Mouse (Mus musculus) cortical plate, adult 2 months (tissue): ENCODE measurements around the gene Wdr63. TPM values are rescaled to one million over a fixed set of nuclear protein-coding genes. Genes with fewer than 3 reads are reported as not detected.

Source experiments
- H3K27ac ChIP-seq: fragments of 200-500 bp; 2 replicates; pipeline ENCODE4 v1.5.1; 2012; ENCODE audit warnings: low read length, control low read depth, inconsistent platforms; ENCODE audit not compliant: insufficient read depth
- H3K4me1 ChIP-seq: fragments of 200-500 bp; 2 replicates; pipeline ENCODE4 v1.6.1; 2011; ENCODE audit warnings: low read length; ENCODE audit not compliant: control insufficient read depth, insufficient read depth
- H3K4me3 ChIP-seq: fragments of 200-500 bp; 2 replicates; pipeline ENCODE4 v1.5.1; 2011; ENCODE audit warnings: mild to moderate bottlenecking, low read length, control low read depth; ENCODE audit not compliant: insufficient read depth
- CTCF ChIP-seq: fragments of 200-500 bp; IDR thresholded peaks from 2 replicates; pipeline ENCODE4 v1.5.1; 2011; ENCODE audit warnings: mild to moderate bottlenecking, control low read depth, low read length; ENCODE audit not compliant: insufficient read depth; ENCODE audit errors: extremely low read depth
- POLR2A ChIP-seq: fragments of 200-500 bp; IDR thresholded peaks from 2 replicates; pipeline ENCODE4 v1.6.1; 2011; ENCODE audit warnings: mild to moderate bottlenecking, low read length, control low read depth; ENCODE audit not compliant: insufficient read depth; ENCODE audit errors: extremely low read depth
- polyA plus RNA-seq: library from polyadenylated mRNA; depleted of rRNA; stranded (reverse); fragments of >200 nt; gene quantifications from 2 replicates; pipeline ENCODE4 v1.2.3, GENCODE M21; 2012

The Wdr63 gene
- polyA plus RNA-seq, 1 experiment = 0.31 TPM

DNA sequence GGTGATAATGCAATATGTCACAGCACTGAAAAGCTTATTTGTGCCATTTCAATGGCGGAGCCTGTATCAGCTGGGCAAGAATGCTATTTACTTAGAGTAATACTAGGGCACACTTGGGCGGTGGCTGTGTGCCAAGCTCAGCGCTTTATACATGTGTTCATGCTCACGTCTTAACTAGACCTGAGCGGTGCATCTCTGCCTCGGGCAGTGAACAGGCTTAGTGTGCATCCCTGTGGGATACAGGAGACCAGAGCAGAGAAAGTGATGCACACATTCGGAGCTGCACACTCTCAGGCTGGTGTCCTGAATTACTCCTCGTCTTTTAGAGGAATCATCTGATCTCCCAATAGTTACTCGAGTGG, 15.5 kb upstream of the Wdr63 start:
- Histone ChIP-seq H3K27ac (no peak overlapping the region), H3K4me1 (no peaks in the 10 kb centered on the region), H3K4me3 (no peak overlapping the region)
- TF ChIP-seq POLR2A = no peak
- no peak for TF ChIP-seq CTCF

DNA sequence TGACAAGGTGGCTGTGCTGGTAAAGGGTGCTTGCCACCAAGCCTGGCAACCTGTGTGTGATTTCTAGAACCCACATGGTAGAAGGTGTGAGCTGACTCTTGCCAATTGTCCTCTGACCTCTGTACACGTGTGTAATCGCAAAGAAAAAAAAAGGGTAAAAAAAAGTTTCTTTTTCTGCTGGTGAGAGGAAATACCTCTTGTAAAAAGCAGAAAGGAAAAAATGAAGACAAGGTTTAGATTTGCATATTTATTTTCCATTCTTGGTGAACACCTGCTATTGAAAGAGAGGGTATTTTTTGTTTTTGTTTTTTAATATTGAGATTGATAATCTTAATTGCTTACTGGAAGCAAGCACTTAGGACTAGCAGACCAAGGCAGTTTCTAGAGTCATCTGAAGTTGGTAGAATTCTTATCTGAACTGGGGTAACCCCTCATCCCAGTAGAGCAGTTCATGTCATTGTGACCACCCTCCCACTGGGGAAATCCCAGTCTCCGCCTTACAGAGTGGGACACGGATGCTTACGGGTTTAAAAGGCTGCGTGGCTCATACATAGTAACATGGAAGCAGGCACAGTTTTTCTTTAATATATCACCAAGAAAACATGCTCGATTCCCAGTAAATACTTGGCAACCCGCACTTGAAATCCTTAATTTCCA, 15.0 kb upstream of the Wdr63 start:
- H3K4me1 ChIP-seq = no peaks in the 10 kb centered on the region
- no peak overlapping the region for H3K4me3 ChIP-seq
- H3K27ac ChIP-seq = no peak overlapping the region
- TF ChIP-seq CTCF (no peak), POLR2A (no peak)

DNA sequence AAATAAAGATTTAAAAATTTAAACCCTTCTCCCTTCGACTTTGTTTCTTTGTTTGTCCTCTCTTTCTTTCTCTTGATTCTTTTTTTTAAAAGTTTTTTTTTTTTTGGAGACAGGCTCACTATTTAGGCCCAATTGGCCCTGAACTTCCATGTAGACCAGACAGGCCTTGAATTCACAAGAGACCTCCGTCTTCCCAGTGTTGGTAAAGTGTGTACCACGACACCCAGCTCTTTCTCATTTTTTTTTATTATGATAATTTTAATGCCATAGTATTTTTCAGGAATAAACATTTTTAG, 14.1 kb upstream of the Wdr63 start:
- no peak for TF ChIP-seq CTCF
- TF ChIP-seq POLR2A = no peak
- Histone ChIP-seq H3K4me1 (no peaks in the 10 kb centered on the region), H3K4me3 (no peak overlapping the region), H3K27ac (no peak overlapping the region)

DNA sequence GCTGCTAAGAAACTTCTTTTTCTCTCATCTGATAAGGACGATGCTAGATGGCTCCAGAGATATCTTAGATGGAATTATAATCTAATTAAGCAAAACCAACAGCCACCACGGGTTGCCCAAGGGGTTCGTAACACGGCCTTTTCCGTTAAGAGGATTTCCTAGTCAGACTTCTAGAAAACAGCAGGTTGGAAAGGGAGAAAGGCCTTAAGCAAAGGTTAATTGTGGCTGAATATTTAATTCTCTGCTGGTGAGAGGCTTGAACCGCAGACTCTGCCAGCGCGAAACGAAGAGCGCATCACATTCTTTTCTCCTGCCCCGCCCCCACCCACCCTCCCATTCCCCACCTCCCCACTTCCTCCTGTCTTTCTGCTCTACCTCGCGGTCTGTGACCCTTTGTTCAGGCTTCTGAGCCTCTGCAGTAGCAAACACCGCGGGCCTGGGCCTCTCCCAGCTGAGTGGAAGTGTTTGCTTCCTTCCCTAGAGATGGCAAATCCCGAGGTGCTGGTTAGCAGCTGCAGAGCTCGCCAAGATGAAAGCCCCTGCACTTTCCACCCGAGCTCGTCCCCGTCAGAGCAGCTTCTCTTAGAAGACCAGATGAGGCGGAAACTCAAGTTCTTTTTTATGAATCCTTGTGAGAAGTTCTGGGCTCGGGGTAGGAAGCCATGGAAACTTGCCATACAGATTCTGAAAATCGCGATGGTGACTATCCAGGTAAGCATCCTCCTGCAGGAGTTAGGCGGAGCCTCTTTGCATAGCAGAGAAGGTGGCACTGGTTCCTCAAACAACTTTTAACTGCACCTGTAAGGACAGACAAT, 13.6 kb upstream of the Wdr63 start:
- H3K4me3 ChIP-seq = no peak overlapping the region
- no peak overlapping the region for H3K27ac ChIP-seq
- TF ChIP-seq CTCF (no peak), POLR2A (no peak)
- H3K4me1 ChIP-seq = no peaks in the 10 kb centered on the region

DNA sequence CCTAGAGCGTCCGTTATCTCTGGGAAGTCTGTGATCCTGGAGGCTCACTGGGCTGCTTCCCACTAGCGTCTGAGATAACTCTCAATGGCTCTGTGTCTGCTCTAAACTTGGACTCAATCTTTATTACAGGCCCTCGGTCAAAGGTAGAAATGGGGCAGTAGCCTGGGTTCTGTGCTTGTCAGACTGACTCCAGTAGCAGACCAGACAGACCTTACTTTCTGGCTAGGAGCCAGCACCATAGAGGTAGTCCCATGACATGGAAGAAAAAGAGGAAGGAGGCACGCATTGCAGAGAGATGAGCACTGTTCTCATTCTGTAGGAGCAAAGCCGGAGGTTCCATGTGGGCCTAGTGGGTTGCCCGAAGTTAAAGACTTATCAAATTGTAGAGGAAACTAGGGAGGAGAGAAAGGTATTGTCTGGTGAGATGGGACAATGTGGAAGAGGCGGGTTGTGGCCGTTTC, 10.1 kb upstream of the Wdr63 start:
- TF ChIP-seq POLR2A = no peak
- TF ChIP-seq CTCF = no peak
- no peaks in the 10 kb centered on the region for H3K4me1 ChIP-seq
- H3K4me3 ChIP-seq = no peak overlapping the region
- H3K27ac ChIP-seq = no peak overlapping the region

DNA sequence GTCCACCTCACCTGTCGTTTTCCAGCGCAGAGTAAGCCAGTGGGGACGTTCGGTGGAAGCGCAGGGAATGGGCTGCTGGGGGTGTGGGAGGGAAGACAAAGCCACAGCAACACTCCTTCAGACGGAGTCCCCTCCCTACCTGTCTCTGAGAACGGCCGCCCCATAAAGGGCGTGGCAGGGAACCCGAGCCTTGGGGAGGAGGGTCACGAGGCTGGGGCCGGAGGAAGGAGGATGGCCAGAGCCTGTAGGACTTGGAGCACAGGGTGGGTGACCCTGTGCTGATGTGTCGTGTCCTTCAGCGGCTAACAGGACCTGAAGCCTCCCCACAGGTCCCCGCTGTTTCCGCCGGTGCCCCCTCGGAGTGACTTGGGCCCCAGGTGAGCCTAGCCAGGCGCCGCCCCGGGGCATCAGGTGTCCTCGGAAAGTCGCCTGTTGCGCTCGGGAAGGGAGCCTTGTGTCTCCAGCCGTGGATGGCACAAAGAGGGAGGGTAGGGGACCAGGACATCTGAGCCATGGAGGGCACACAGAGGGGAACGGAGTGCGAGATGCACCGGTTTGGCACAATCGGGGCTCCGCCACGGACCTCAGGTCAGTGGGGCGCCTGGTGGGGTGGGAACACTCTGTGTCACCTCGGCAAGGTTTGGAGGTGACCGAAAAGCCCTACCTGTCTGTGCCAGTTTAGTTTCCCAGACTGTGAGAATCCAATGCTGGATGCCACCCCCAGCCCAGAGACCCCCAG, 9.5 kb upstream of the Wdr63 start, which contains the start of gene Mcoln3:
Gene Mcoln3, plus strand, starts transcription at position 193 of the 739 bp plus-strand sequence.
- no peak within 1 kb of the TSS for H3K4me3 ChIP-seq
- no peaks in the 10 kb centered on the region for H3K4me1 ChIP-seq
- H3K27ac ChIP-seq = no peak within 1 kb of the TSS
- no peak for TF ChIP-seq CTCF
- no peak for TF ChIP-seq POLR2A

DNA sequence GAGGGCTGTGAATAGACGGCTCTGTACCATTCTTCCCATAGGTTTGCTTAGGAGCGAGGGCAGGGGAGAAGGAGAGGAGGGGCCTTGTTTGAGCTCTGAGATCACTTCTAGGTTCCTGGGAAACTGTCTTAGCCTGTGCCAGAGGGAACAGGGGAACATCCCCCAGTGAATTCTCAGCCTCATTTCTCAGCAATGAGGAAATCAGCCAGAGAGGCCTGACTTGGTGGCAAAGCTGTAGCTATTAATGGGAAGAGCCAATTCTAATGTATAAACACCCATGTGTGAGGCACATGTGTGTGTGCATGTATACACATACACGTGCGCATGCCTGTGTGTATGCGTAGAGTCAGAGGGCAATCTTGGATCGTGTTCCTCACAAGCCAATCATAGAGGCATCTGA, 3.0 kb upstream of the Wdr63 start:
- no peak for TF ChIP-seq POLR2A
- no peak for TF ChIP-seq CTCF

DNA sequence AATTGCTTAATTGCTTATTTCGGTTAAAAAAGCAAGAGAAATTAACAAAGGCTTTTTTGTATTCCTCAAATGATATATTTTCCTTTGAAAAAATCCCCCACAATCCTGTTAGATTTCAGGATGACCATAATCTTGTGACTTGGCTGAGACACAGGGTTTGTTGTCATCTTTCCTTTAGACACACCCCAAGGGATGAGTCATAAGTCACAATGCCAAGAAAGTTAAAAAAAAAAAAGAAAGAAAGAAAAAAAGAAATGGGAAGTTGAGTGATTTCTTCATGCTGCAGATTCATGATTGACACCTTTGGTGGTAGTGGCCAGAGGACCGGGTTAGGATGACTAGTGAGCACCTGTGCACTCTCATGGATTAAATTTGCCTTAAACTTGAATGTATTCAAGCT, 2.4 kb upstream of the Wdr63 start:
- H3K27ac ChIP-seq = no peak overlapping the region
- TF ChIP-seq CTCF (no peak), POLR2A (no peak)
- no peak overlapping the region for H3K4me3 ChIP-seq
- H3K4me1 ChIP-seq = no peaks in the 10 kb centered on the region

More for the DNA sequence above, 3.0 kb upstream of the Wdr63 start:
- Histone ChIP-seq H3K4me1 (no peaks in the 10 kb centered on the region), H3K27ac (no peak overlapping the region), H3K4me3 (no peak overlapping the region)

DNA sequence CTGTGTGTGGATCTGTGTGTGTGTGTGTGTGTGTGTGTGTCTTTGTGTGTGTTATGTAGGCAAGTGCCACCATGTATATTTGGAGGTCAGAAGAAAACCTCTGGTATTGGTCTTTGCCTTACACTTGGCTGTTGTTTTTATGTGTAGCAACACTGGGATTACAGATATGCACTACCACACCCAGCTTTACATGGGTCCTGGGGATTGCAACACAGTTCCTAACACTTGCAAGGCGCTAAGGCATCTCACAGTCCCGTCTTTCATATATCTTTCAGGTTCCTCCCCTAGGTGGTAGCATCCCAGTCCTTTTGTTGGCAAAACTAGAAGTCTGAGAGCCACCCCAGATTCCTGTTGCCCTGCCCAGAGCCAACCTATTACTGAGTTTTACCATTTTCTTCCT, 1.0 kb upstream of the Wdr63 start:
- Histone ChIP-seq H3K4me3 (no peak overlapping the region), H3K27ac (no peak overlapping the region), H3K4me1 (no peaks in the 10 kb centered on the region)
- TF ChIP-seq POLR2A = no peak
- TF ChIP-seq CTCF = no peak
